Mouse (Mus musculus) neural tube, embryonic 11.5 days (tissue): ENCODE data around the gene Rheb. TPM values are rescaled to one million over a fixed set of nuclear protein-coding genes. Genes with fewer than 3 reads are reported as not detected.

ENCODE experiments used
- ATAC-seq: fragments of 200-750 bp; cut with Nextera tagmentation; 2 replicates; pipeline ENCODE4 v1.8.0; 2017; ENCODE audit warnings: moderate number of reproducible peaks, mild to moderate bottlenecking, moderate TSS enrichment, moderate library complexity; ENCODE audit not compliant: insufficient read depth, low FRiP score, low TSS enrichment
- DNase-seq: peaks from one replicate; pipeline ENCODE4 v3.0.0-alpha.2; 2015; ENCODE audit warnings: low spot score
- H3K27ac ChIP-seq: fragments of 300-500 bp; sonication (generic); 2 replicates; pipeline ENCODE4 v1.5.1; 2014; ENCODE audit warnings: low read depth, mild to moderate bottlenecking, low read length
- H3K27me3 ChIP-seq: fragments of 300-500 bp; sonication (generic); 2 replicates; pipeline ENCODE4 v1.6.1; 2014; ENCODE audit warnings: mild to moderate bottlenecking, low read length, mixed read lengths; ENCODE audit not compliant: control insufficient read depth, insufficient read depth
- H3K36me3 ChIP-seq: fragments of 300-500 bp; sonication (generic); 2 replicates; pipeline ENCODE4 v1.6.1; 2014; ENCODE audit warnings: mild to moderate bottlenecking, low read length, moderate library complexity, mixed read lengths; ENCODE audit not compliant: control insufficient read depth, insufficient read depth
- H3K4me1 ChIP-seq: fragments of 300-500 bp; sonication (generic); 2 replicates; pipeline ENCODE4 v1.6.1; 2014; ENCODE audit warnings: low read length, mixed read lengths; ENCODE audit not compliant: control insufficient read depth, insufficient read depth
- H3K4me2 ChIP-seq: fragments of 300-500 bp; sonication (generic); 2 replicates; pipeline ENCODE4 v1.6.1; 2014; ENCODE audit warnings: low read depth, mild to moderate bottlenecking, moderate library complexity
- H3K4me3 ChIP-seq: fragments of 300-500 bp; sonication (generic); 2 replicates; pipeline ENCODE4 v1.5.1; 2014; ENCODE audit warnings: low read depth, low read length
- H3K9ac ChIP-seq: fragments of 300-500 bp; sonication (generic); 2 replicates; pipeline ENCODE4 v1.6.1; 2014; ENCODE audit warnings: mild to moderate bottlenecking, low read length
- H3K9me3 ChIP-seq: fragments of 300-500 bp; sonication (generic); 2 replicates; pipeline ENCODE4 v1.6.1; 2016; ENCODE audit warnings: low read length; ENCODE audit not compliant: control insufficient read depth
- WGBS: fragments of 180-500 bp; shearing (Covaris S2); extraction: QIAGEN DNeasy Blood & Tissue Kit; methylation state at CpG from one replicate; pipeline ENCODE4 v1.1.7; 2014; 5-methylcytosine and 5-hydroxymethylcytosine counted together
- polyA plus RNA-seq: library from polyadenylated mRNA; unstranded; fragments of >200 nt; fragmentation: Nextera tagmentation; extraction: Ambion mirVana; gene quantifications from 2 replicates; pipeline ENCODE4 v1.2.1, GENCODE M21; 2014

Rheb gene
- polyA plus RNA-seq, 1 experiment from 2014 or later: 175 TPM

DNA sequence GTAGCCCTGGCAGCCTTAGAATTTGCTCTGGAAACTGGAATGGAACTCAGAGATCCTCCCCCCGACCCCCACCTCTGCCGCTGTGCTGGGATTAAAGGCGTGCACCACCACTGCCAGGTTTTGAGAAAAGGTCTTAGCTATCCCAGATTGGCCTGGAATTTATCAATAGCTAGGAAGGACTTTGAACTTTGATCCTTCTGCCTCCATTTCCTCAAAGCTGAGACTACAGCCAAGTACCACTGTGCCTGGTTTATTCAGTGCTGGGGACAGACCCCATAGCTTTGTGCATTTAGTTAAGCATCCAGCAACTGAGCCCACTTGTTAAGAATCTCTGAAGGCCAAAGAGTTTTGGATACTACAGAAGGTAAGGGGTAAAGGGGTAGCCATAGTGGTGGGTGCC is 85.5 kb downstream of the Rheb start:
- Histone ChIP-seq H3K36me3 (no peaks in the 10 kb centered on the region), H3K27me3 (no peaks in the 10 kb centered on the region), H3K9me3 (no peaks in the 10 kb centered on the region), H3K27ac (no peak overlapping the region), H3K4me1 (peaks cover 2% of the 10 kb centered on the region; the same call in 1 of the 2 replicates), H3K4me2 (no peak overlapping the region), H3K4me3 (no peak overlapping the region), H3K9ac (no peak overlapping the region)
- ATAC-seq (no peak), DNase-seq (peak; percentile 2)
- 71% methylated on average over 3 of the region's 3 CpGs for WGBS

Other genes starting within 250 kb of the Rheb start
- gene Smarcd3, start 218.2 kb downstream of the Rheb start, polyA plus RNA-seq: 43.7 and 49.3 TPM in 2 replicates
- 40.5 and 41.8 TPM in 2 replicates for gene Nub1, start 157.1 kb downstream of the Rheb start, polyA plus RNA-seq
- gene Wdr86, start 111.9 kb downstream of the Rheb start, polyA plus RNA-seq: 14.2 and 16.9 TPM in 2 replicates
- not detected in 2 replicates for gene Crygn, start 84.6 kb downstream of the Rheb start, polyA plus RNA-seq